Mouse (Mus musculus): ENCODE data around the gene Fau. TPM values are rescaled to one million over a fixed set of nuclear protein-coding genes. Genes with fewer than 3 reads are reported as not detected.

Fau gene
- polyA plus RNA-seq, 1 experiment = 1,239 TPM

DNA sequence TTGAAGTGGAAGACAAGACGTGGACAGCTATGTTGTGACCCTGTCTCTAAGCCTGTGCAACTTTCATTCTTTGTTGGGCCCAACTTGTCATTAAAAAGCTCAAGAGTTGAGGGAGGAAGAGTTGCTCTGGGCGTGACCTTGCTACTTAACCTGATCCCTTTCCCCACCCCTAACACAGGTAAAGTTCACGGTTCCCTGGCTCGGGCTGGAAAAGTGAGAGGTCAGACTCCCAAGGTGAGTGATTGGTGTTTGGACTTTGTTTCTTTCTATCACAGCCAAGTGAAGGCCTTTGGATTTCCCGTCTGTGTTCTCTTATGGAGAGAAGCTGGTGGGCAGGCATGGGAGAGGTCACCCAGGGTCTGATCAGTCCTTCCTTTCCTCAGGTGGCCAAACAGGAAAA lies 1.3 kb downstream of the Fau start:
- TF ChIP-seq POLR2A (IDR thresholded peaks at IDR 0.05; ENCODE audit: insufficient read depth, low read length) (no peak), EP300 (IDR thresholded peaks at IDR 0.05; ENCODE audit: insufficient read depth, low read depth, low read length) (no peak), CTCF (IDR thresholded peaks at IDR 0.05; ENCODE audit: low read depth, low read length) (no peak)
- peaks cover 32% of the 10 kb centered on the region for H3K36me3 ChIP-seq (ENCODE audit: control insufficient read depth, insufficient read depth, low read length, poor library complexity, severe bottlenecking)
- H3K4me1 ChIP-seq (ENCODE audit: control insufficient read depth, insufficient read depth, low read length) = no peaks in the 10 kb centered on the region
- peak overlapping the region; percentile 89 for H3K4me3 ChIP-seq (ENCODE audit: low read depth, low read length)
- H3K27ac ChIP-seq (ENCODE audit: insufficient read depth, low read length) = peak overlapping the region; percentile 26; the same call in 1 of the 2 replicates
- no peaks in the 10 kb centered on the region for H3K27me3 ChIP-seq (ENCODE audit: control insufficient read depth, insufficient read depth, low read length, poor library complexity, severe bottlenecking)
- peak overlapping the region; percentile 84 for H3K9ac ChIP-seq (ENCODE audit: low read depth, poor library complexity, severe bottlenecking)
- no peaks in the 10 kb centered on the region for H3K9me3 ChIP-seq (replicated peaks; ENCODE audit: control insufficient read depth, insufficient read depth, low read length, poor library complexity, severe bottlenecking)

DNA sequence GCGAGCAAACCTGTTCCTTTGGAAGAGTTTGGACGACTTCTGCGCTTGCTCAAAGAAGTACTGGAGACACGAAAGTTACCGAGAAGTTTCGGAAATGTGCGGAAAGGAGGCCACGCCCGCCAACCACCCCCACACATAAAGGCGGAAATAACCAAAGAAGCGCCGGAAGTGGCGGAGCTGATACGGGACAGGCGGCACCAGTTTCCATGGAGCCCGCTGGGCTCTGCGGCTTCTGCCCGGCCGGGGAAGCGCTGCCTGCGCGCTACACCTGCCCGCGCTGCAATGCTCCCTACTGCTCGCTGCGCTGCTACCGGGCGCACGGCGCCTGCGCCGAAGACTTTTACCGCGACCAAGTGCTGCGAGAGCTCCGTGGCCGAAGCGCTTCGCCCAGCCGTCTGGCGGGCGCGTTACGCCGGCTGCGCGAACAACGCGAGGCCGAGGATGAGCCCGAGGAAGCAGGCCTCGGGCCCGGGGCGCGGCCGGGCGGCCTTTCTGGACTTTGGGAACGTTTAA lies 3.4 kb downstream of the Fau start, which contains the start of gene Znhit2:
TSS of gene Znhit2 (plus strand) at position 172 of the 513 bp plus-strand sequence.
- Histone ChIP-seq H3K4me1 (ENCODE audit: control insufficient read depth, insufficient read depth, low read length) (no peaks in the 10 kb centered on the region), H3K9ac (ENCODE audit: low read depth, poor library complexity, severe bottlenecking) (peak within 1 kb of the TSS; percentile 90), H3K36me3 (ENCODE audit: control insufficient read depth, insufficient read depth, low read length, poor library complexity, severe bottlenecking) (peaks cover 15% of the 10 kb centered on the region), H3K4me3 (ENCODE audit: low read depth, low read length) (peak within 1 kb of the TSS; percentile 97), H3K9me3 (replicated peaks; ENCODE audit: control insufficient read depth, insufficient read depth, low read length, poor library complexity, severe bottlenecking) (no peaks in the 10 kb centered on the region), H3K27me3 (ENCODE audit: control insufficient read depth, insufficient read depth, low read length, poor library complexity, severe bottlenecking) (no peaks in the 10 kb centered on the region), H3K27ac (ENCODE audit: insufficient read depth, low read length) (peak within 1 kb of the TSS; percentile 85)
- TF ChIP-seq CTCF (IDR thresholded peaks at IDR 0.05; ENCODE audit: low read depth, low read length) (no peak), EP300 (IDR thresholded peaks at IDR 0.05; ENCODE audit: insufficient read depth, low read depth, low read length) (no peak), POLR2A (IDR thresholded peaks at IDR 0.05; ENCODE audit: insufficient read depth, low read length) (no peak)

DNA sequence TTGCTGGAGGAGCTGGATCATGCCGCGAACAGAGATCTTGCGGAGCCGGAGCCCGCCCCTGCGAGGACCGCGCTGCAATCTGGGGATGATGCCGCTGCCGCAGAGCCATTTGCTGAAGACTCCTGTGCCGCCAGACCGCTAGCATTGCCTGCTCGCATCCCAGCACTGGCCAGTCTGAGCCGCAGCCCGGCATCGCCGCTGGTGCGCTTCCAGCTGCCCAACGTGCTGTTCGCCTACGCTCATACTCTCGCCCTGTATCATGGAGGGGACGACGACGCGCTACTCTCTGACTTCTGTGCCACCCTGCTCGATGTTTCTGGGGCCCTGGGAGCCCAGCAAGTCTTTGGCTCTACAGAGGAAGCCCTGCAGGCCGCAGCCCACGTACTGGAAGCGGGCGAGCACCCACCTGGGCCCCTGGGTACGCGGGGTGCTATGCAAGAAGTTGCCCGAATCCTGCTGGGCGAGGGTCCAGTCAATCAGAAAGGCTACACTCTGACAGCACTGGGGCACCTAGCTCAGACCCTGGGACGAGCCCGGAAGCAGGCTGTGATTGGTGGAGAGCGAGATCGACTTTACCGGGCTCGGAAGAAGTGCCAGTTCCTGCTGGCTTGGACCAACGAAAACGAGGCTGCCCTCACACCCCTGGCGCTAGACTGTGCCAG lies 4.1 kb downstream of the Fau start:
- TF ChIP-seq POLR2A (IDR thresholded peaks at IDR 0.05; ENCODE audit: insufficient read depth, low read length) (no peak), EP300 (IDR thresholded peaks at IDR 0.05; ENCODE audit: insufficient read depth, low read depth, low read length) (no peak), CTCF (IDR thresholded peaks at IDR 0.05; ENCODE audit: low read depth, low read length) (no peak)
- Histone ChIP-seq H3K27me3 (ENCODE audit: control insufficient read depth, insufficient read depth, low read length, poor library complexity, severe bottlenecking) (no peaks in the 10 kb centered on the region), H3K36me3 (ENCODE audit: control insufficient read depth, insufficient read depth, low read length, poor library complexity, severe bottlenecking) (peaks cover 15% of the 10 kb centered on the region), H3K27ac (ENCODE audit: insufficient read depth, low read length) (peak overlapping the region; percentile 42), H3K4me1 (ENCODE audit: control insufficient read depth, insufficient read depth, low read length) (no peaks in the 10 kb centered on the region), H3K9ac (ENCODE audit: low read depth, poor library complexity, severe bottlenecking) (peak overlapping the region; percentile 90), H3K4me3 (ENCODE audit: low read depth, low read length) (peak overlapping the region; percentile 97), H3K9me3 (replicated peaks; ENCODE audit: control insufficient read depth, insufficient read depth, low read length, poor library complexity, severe bottlenecking) (no peaks in the 10 kb centered on the region)

DNA sequence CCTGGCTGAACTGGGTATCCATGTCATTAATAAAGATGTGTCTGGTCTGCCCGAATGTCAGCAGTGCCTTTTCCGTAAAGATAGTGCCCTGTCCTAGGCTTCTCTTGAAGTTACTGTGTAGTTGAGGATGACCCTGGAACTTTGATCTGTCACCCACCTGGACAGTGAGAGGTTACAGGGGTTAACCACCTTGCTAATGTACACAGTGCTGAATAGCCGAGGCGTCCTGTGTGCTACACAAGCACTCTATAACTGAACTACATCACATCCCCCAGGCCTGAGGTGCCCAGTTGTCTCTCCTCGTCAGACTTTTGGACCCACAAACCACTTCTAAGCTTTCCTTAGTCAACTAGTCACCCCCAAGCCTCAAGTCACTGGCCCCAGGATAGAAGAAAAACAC lies 4.8 kb downstream of the Fau start:
- H3K9me3 ChIP-seq (replicated peaks; ENCODE audit: control insufficient read depth, insufficient read depth, low read length, poor library complexity, severe bottlenecking) = no peaks in the 10 kb centered on the region
- TF ChIP-seq CTCF (IDR thresholded peaks at IDR 0.05; ENCODE audit: low read depth, low read length) (no peak), POLR2A (IDR thresholded peaks at IDR 0.05; ENCODE audit: insufficient read depth, low read length) (no peak), EP300 (IDR thresholded peaks at IDR 0.05; ENCODE audit: insufficient read depth, low read depth, low read length) (no peak)
- peak overlapping the region; percentile 90 for H3K9ac ChIP-seq (ENCODE audit: low read depth, poor library complexity, severe bottlenecking)
- peaks cover 15% of the 10 kb centered on the region for H3K36me3 ChIP-seq (ENCODE audit: control insufficient read depth, insufficient read depth, low read length, poor library complexity, severe bottlenecking)
- H3K4me1 ChIP-seq (ENCODE audit: control insufficient read depth, insufficient read depth, low read length) = no peaks in the 10 kb centered on the region
- no peak overlapping the region for H3K27ac ChIP-seq (ENCODE audit: insufficient read depth, low read length)
- peak overlapping the region; percentile 97; the same call in 1 of the 2 replicates for H3K4me3 ChIP-seq (ENCODE audit: low read depth, low read length)
- H3K27me3 ChIP-seq (ENCODE audit: control insufficient read depth, insufficient read depth, low read length, poor library complexity, severe bottlenecking) = no peaks in the 10 kb centered on the region

- H3K4me1 ChIP-seq (ENCODE audit: control insufficient read depth, insufficient read depth, low read length) = peaks cover under 1% of the 10 kb centered on the region
- TF ChIP-seq POLR2A (IDR thresholded peaks at IDR 0.05; ENCODE audit: insufficient read depth, low read length) (no peak), CTCF (IDR thresholded peaks at IDR 0.05; ENCODE audit: low read depth, low read length) (no peak), EP300 (IDR thresholded peaks at IDR 0.05; ENCODE audit: insufficient read depth, low read depth, low read length) (no peak)
- no peak overlapping the region for H3K9ac ChIP-seq (ENCODE audit: low read depth, poor library complexity, severe bottlenecking)
- H3K27me3 ChIP-seq (ENCODE audit: control insufficient read depth, insufficient read depth, low read length, poor library complexity, severe bottlenecking) = no peaks in the 10 kb centered on the region
- no peaks in the 10 kb centered on the region for H3K9me3 ChIP-seq (replicated peaks; ENCODE audit: control insufficient read depth, insufficient read depth, low read length, poor library complexity, severe bottlenecking)
- H3K36me3 ChIP-seq (ENCODE audit: control insufficient read depth, insufficient read depth, low read length, poor library complexity, severe bottlenecking) = peaks cover 15% of the 10 kb centered on the region
- H3K27ac ChIP-seq (ENCODE audit: insufficient read depth, low read length) = no peak overlapping the region
- H3K4me3 ChIP-seq (ENCODE audit: low read depth, low read length) = no peak overlapping the region
Observed at GRCm38 (mm10) chr19:6063081-6063480, 5.4 kb downstream of the Fau start.

DNA sequence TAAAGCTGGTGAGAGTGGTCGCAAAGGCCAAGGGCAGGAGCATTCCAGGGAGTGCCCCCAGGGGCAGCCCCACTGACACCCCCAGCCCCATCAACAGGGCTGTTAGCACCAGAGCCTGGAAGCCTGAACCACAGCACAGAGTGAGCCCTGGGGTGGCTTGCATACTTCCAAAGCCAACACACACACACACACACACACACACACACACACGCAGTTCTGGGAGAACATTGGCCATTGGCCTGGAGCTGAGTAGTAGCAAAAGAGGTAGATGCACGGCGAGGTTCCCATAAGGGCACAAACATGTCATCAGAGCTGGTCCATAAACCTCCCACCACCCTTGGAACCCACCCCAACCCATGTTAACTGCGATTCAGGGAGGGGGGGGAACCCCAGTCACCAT lies 8.9 kb downstream of the Fau start:
- peaks cover 2% of the 10 kb centered on the region for H3K4me1 ChIP-seq (ENCODE audit: control insufficient read depth, insufficient read depth, low read length)

More for the DNA sequence above, 8.9 kb downstream of the Fau start:
- Histone ChIP-seq H3K36me3 (ENCODE audit: control insufficient read depth, insufficient read depth, low read length, poor library complexity, severe bottlenecking) (no peaks in the 10 kb centered on the region), H3K9me3 (replicated peaks; ENCODE audit: control insufficient read depth, insufficient read depth, low read length, poor library complexity, severe bottlenecking) (no peaks in the 10 kb centered on the region), H3K27ac (ENCODE audit: insufficient read depth, low read length) (no peak overlapping the region), H3K4me3 (ENCODE audit: low read depth, low read length) (peak overlapping the region; percentile 44), H3K9ac (ENCODE audit: low read depth, poor library complexity, severe bottlenecking) (peak overlapping the region; percentile 74), H3K27me3 (ENCODE audit: control insufficient read depth, insufficient read depth, low read length, poor library complexity, severe bottlenecking) (no peaks in the 10 kb centered on the region)
- TF ChIP-seq POLR2A (IDR thresholded peaks at IDR 0.05; ENCODE audit: insufficient read depth, low read length) (no peak), CTCF (IDR thresholded peaks at IDR 0.05; ENCODE audit: low read depth, low read length) (no peak), EP300 (IDR thresholded peaks at IDR 0.05; ENCODE audit: insufficient read depth, low read depth, low read length) (no peak)

Measured in ES-Bruce4 (cell line).